Mouse (Mus musculus) midbrain, embryonic 16.5 days (tissue): ENCODE results near the gene Bean1. TPM values are rescaled to one million over a fixed set of nuclear protein-coding genes. Genes with fewer than 3 reads are reported as not detected.

Experiments
- ATAC-seq: fragments of 200-750 bp; cut with Nextera tagmentation; 2 replicates; pipeline ENCODE4 v1.8.0; 2017; ENCODE audit warnings: moderate TSS enrichment
- H3K27ac ChIP-seq: fragments of 300-500 bp; sonication (generic); 2 replicates; pipeline ENCODE4 v1.5.1; 2014; ENCODE audit warnings: mild to moderate bottlenecking, low read length, mixed read lengths
- H3K27me3 ChIP-seq: fragments of 300-500 bp; sonication (generic); 2 replicates; pipeline ENCODE4 v1.6.1; 2014; ENCODE audit warnings: low read depth, low read length, mixed read lengths; ENCODE audit not compliant: control insufficient read depth, insufficient read depth
- H3K36me3 ChIP-seq: fragments of 300-500 bp; sonication (generic); 2 replicates; pipeline ENCODE4 v1.6.1; 2014; ENCODE audit warnings: mild to moderate bottlenecking, low read length, moderate library complexity, mixed read lengths; ENCODE audit not compliant: control insufficient read depth, insufficient read depth
- H3K4me1 ChIP-seq: fragments of 300-500 bp; sonication (generic); 2 replicates; pipeline ENCODE4 v1.6.1; 2014; ENCODE audit warnings: mild to moderate bottlenecking, low read length, mixed read lengths; ENCODE audit not compliant: control insufficient read depth, insufficient read depth
- H3K4me2 ChIP-seq: fragments of 300-500 bp; sonication (generic); 2 replicates; pipeline ENCODE4 v1.6.1; 2014; ENCODE audit warnings: mild to moderate bottlenecking, low read length, mixed read lengths
- H3K4me3 ChIP-seq: fragments of 300-500 bp; sonication (generic); 2 replicates; pipeline ENCODE4 v1.5.1; 2014; ENCODE audit warnings: low read depth, mild to moderate bottlenecking, low read length, moderate library complexity, mixed read lengths
- H3K9ac ChIP-seq: fragments of 300-500 bp; sonication (generic); 2 replicates; pipeline ENCODE4 v1.6.1; 2014; ENCODE audit warnings: low read depth, low read length, mixed read lengths
- H3K9me3 ChIP-seq: fragments of 300-500 bp; sonication (generic); replicated peaks from 2 replicates; pipeline ENCODE4 v1.6.1; 2014; ENCODE audit warnings: mild to moderate bottlenecking, low read length, mixed read lengths; ENCODE audit not compliant: control insufficient read depth, poor library complexity, severe bottlenecking
- WGBS: fragments of 180-500 bp; shearing (Covaris S2); extraction: QIAGEN DNeasy Blood & Tissue Kit; methylation state at CpG from one replicate; pipeline ENCODE4 v1.1.7; 2014; 5-methylcytosine and 5-hydroxymethylcytosine counted together
- polyA plus RNA-seq: library from polyadenylated mRNA; unstranded; fragments of >200 nt; fragmentation: Nextera tagmentation; extraction: Ambion mirVana; gene quantifications from 2 replicates; pipeline ENCODE4 v1.2.1, GENCODE M21; 2015

Gene Bean1
- 5.6 and 7.6 TPM in 2 replicates for polyA plus RNA-seq

GRCm38 (mm10) chr8:104170118-104171049 lies at the start of gene Bean1:
Gene Bean1, plus strand, starts transcription at chr8:104170442.
- ATAC-seq, result peak; percentile 89
- no peaks in the 10 kb centered on the region for H3K9me3 ChIP-seq
- 0 out of 2 replicates have a peak, but pooled peaks cover 2% of the 10 kb centered on the region for H3K4me1 ChIP-seq
- H3K36me3 ChIP-seq, result no peaks in the 10 kb centered on the region
- 1% methylated on average over 73 of the region's 87 CpGs for WGBS
- peak within 1 kb of the TSS; percentile 84 for H3K4me2 ChIP-seq
- H3K9ac ChIP-seq, result peak within 1 kb of the TSS; percentile 84
- peak within 1 kb of the TSS; percentile 62 for H3K27ac ChIP-seq
- H3K4me3 ChIP-seq, result peak within 1 kb of the TSS; percentile 73
- peaks cover 5% of the 10 kb centered on the region; the same call in 1 of the 2 replicates for H3K27me3 ChIP-seq

GRCm38 (mm10) chr8:104121640-104122416 lies 48.4 kb upstream of the Bean1 start:
- no peaks in the 10 kb centered on the region for H3K36me3 ChIP-seq
- no peak for ATAC-seq
- H3K27me3 ChIP-seq, result no peaks in the 10 kb centered on the region
- no peaks in the 10 kb centered on the region for H3K4me1 ChIP-seq
- WGBS, result 85% methylated on average over 12 of the region's 12 CpGs
- no peak overlapping the region for H3K27ac ChIP-seq
- H3K4me2 ChIP-seq, result no peak overlapping the region
- H3K9ac ChIP-seq, result no peak overlapping the region
- H3K4me3 ChIP-seq, result no peak overlapping the region
- H3K9me3 ChIP-seq, result no peaks in the 10 kb centered on the region

DNA sequence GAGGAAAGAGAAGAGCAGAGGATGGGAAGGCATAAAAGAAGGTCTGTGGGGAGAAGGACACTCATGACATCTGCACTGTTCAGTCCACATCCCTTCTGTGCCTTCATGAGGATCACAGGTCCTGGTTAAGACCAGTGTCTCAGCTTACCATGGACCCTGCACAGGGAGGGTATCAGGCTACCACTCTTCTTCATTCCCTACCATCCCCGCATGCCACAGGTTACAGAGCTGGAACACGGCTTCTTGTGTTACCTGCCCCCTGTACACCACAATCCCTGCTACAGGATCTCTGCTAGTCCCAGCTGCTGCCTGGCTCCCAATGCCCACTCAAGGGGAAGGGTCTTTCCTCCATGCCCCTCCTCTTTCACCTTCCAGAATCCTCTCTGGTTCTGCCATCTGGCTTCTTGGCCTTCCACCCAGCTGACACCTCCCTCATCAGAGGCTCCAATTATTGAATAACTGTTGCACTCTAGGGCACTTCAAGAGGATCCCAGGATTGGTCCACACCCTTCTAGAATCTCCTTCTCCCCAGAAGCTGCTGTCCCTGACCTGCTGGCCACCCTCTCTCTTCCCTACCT lies 47.1 kb upstream of the Bean1 start:
- Histone ChIP-seq H3K9ac (no peak overlapping the region), H3K27ac (no peak overlapping the region), H3K4me1 (no peaks in the 10 kb centered on the region), H3K27me3 (no peaks in the 10 kb centered on the region), H3K9me3 (no peaks in the 10 kb centered on the region), H3K4me2 (no peak overlapping the region), H3K36me3 (no peaks in the 10 kb centered on the region), H3K4me3 (no peak overlapping the region)
- no peak for ATAC-seq
- 100% methylated on average over 2 of the region's 2 CpGs for WGBS

DNA sequence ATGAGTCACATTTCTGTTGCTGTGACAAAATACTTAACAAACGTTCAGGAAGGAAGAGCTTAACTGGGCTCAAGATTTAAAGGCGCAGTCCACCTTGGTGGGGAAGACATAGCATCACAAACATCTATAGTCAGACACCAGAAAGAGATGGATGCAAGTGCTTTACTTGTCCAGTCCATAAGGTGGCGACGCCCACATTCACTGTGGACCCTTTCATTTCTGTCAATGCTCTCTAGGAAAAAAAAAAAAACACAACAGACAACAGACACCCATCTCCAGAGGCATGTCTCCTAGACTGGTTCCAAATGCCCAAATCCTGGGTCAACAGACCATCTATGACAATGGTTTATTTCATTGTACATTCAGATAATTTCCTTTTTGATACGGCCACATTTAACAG lies 45.7 kb upstream of the Bean1 start:
- Histone ChIP-seq H3K36me3 (no peaks in the 10 kb centered on the region), H3K27me3 (no peaks in the 10 kb centered on the region), H3K9ac (no peak overlapping the region), H3K4me1 (no peaks in the 10 kb centered on the region), H3K9me3 (no peaks in the 10 kb centered on the region), H3K27ac (no peak overlapping the region), H3K4me3 (no peak overlapping the region), H3K4me2 (no peak overlapping the region)
- 83% methylated on average over 5 of the region's 5 CpGs for WGBS
- no peak for ATAC-seq

DNA sequence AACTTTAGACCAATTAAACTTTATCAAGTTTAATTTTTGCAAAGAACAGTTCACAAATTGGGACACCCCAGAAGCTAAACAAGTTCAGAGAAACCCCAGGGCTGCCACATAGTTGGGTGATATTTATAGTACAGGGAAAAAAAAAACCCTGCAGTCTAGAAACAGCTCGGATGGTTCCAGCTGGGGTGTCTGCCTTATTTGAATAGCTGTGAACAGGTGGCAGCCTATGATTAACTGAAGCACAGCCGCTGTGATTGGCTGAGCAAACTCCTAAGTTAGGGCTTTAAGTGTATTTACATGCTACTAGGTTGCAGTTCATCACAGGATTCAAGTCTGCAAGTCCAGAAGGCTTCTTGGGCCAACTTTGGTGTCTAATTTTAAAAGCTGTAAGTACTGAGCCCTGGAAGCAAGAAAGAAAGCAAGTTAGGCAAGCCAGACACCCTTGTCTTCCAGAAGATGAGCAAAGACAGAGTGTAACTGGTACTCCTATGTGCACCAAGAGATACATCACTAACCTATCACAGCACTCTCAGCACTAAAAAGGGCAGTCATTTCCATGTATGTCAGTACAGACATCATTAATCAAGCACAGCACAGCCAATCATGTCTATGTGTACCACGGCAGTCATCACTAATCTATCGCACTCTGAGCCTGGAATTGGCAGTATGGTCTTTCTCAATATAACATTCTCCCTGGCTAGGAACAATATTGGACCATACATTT lies 42.9 kb upstream of the Bean1 start:
- no peaks in the 10 kb centered on the region for H3K9me3 ChIP-seq
- no peak overlapping the region for H3K4me2 ChIP-seq
- H3K4me3 ChIP-seq, result no peak overlapping the region
- ATAC-seq, result no peak
- H3K4me1 ChIP-seq, result no peaks in the 10 kb centered on the region
- no peak overlapping the region for H3K27ac ChIP-seq
- WGBS, result 69% methylated on average over 4 of the region's 4 CpGs
- H3K9ac ChIP-seq, result no peak overlapping the region
- H3K36me3 ChIP-seq, result no peaks in the 10 kb centered on the region
- H3K27me3 ChIP-seq, result no peaks in the 10 kb centered on the region

DNA sequence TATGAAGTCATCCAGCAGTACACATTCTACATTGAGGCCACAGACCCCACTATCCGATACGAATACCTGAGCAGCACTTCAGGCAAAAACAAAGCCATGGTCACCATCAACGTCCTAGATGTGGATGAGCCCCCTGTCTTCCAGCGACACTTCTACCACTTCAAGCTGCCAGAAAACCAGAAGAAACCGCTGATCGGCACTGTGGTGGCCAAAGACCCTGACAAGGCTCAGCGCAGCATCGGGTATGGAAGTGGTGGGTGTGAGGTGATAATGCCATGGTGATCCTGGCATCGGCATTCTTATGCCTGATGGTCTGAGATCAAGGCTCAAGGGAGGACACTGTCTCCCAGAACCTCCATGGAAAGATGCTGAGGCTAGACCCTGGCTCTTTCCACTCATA lies 39.3 kb upstream of the Bean1 start:
- no peaks in the 10 kb centered on the region for H3K4me1 ChIP-seq
- H3K27me3 ChIP-seq, result no peaks in the 10 kb centered on the region
- ATAC-seq, result no peak
- H3K4me2 ChIP-seq, result no peak overlapping the region
- no peak overlapping the region for H3K4me3 ChIP-seq
- no peaks in the 10 kb centered on the region for H3K36me3 ChIP-seq
- 94% methylated on average over 9 of the region's 9 CpGs for WGBS
- no peak overlapping the region for H3K9ac ChIP-seq
- no peaks in the 10 kb centered on the region for H3K9me3 ChIP-seq
- H3K27ac ChIP-seq, result no peak overlapping the region

DNA sequence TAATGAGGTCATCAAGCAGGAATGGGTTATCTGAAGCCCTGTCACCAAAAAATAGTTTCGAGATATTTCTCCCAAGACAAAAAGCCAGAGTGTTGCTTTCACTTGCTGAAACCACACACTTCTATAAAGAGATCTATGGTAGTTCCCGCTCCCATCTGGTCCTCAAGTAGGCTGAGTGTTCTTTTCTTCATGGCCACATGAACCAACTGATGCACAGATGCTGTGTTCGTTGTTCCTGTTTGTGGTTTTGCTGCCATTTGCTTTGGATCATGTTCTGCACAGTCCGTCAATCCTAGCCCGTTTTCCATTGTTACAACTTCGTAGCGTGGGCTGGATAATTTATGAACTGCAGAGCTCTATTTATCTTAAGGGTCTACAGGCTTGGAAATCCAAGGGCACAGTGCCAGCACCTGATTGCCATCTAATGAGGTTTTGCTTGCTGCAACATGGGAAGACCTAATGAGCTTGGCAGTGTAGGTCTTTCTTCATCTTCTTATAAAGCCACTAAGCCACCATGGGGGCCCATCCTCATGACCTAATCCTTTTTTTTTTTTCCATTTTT lies 38.7 kb upstream of the Bean1 start:
- no peaks in the 10 kb centered on the region for H3K36me3 ChIP-seq
- H3K9me3 ChIP-seq, result no peaks in the 10 kb centered on the region
- H3K9ac ChIP-seq, result no peak overlapping the region
- no peak overlapping the region for H3K4me3 ChIP-seq
- H3K4me1 ChIP-seq, result no peaks in the 10 kb centered on the region
- H3K4me2 ChIP-seq, result no peak overlapping the region
- no peak overlapping the region for H3K27ac ChIP-seq
- no peaks in the 10 kb centered on the region for H3K27me3 ChIP-seq
- 90% methylated on average over 7 of the region's 7 CpGs for WGBS
- ATAC-seq, result no peak

- Histone ChIP-seq H3K9ac (no peak overlapping the region), H3K27me3 (no peaks in the 10 kb centered on the region), H3K9me3 (no peaks in the 10 kb centered on the region), H3K4me3 (no peak overlapping the region), H3K27ac (no peak overlapping the region), H3K36me3 (no peaks in the 10 kb centered on the region), H3K4me1 (no peaks in the 10 kb centered on the region), H3K4me2 (no peak overlapping the region)
- 95% methylated on average over 8 of the region's 8 CpGs for WGBS
- ATAC-seq, result no peak
These were observed 35.7 kb upstream of the Bean1 start for GRCm38 (mm10) chr8:104134521-104134920.
